Mouse (Mus musculus) kidney, embryonic 16.5 days (tissue): Measurements from ENCODE around the gene Sox8. TPM values are rescaled to one million over a fixed set of nuclear protein-coding genes. Genes with fewer than 3 reads are reported as not detected.

Experiments used
- polyA plus RNA-seq: library from polyadenylated mRNA; unstranded; fragments of >200 nt; fragmentation: Nextera tagmentation; extraction: Ambion mirVana; gene quantifications from 2 replicates; pipeline ENCODE4 v1.2.1, GENCODE M21; 2015

Sox8 gene
- polyA plus RNA-seq, 1 experiment from 2014 or later: 3.3 TPM

Other genes starting within 250 kb of the Sox8 start
- 0.36 and 0.49 TPM in 2 replicates for gene Tpsab1, start 225.1 kb downstream of the Sox8 start, polyA plus RNA-seq
- gene Tpsb2, start 204.4 kb downstream of the Sox8 start, polyA plus RNA-seq: 2.0 and 2.2 TPM in 2 replicates
- gene Tpsg1, start 201.4 kb downstream of the Sox8 start, polyA plus RNA-seq: 0.25 TPM in 1 of 2 replicates, not detected in the other
- gene Cacna1h, start 136.9 kb downstream of the Sox8 start, polyA plus RNA-seq: 3.3 and 3.5 TPM in 2 replicates
- gene Tekt4, start 116.1 kb downstream of the Sox8 start, polyA plus RNA-seq: not detected in 2 replicates
- 0.13 TPM in 1 of 2 replicates, not detected in the other for gene Sstr5, start 73.4 kb downstream of the Sox8 start, polyA plus RNA-seq
- gene Lmf1, start 8.4 kb upstream of the Sox8 start, polyA plus RNA-seq: 32.7 and 35.4 TPM in 2 replicates
- gene Gng13, start 146.5 kb upstream of the Sox8 start, polyA plus RNA-seq: 0.40 and 1.2 TPM in 2 replicates
- 38.1 and 41.2 TPM in 2 replicates for gene Chtf18, start 156.7 kb upstream of the Sox8 start, polyA plus RNA-seq
- 26.2 and 26.8 TPM in 2 replicates for gene Rpusd1, start 157.0 kb upstream of the Sox8 start, polyA plus RNA-seq
- not detected in 2 replicates for gene Mslnl, start 165.4 kb upstream of the Sox8 start, polyA plus RNA-seq
- gene Msln, start 183.7 kb upstream of the Sox8 start, polyA plus RNA-seq: 6.9 and 7.8 TPM in 2 replicates
- gene Narfl, start 203.1 kb upstream of the Sox8 start, polyA plus RNA-seq: 37.9 and 39.2 TPM in 2 replicates
- 79.8 and 83.7 TPM in 2 replicates for gene Haghl, start 215.0 kb upstream of the Sox8 start, polyA plus RNA-seq
- gene Ccdc78, start 215.9 kb upstream of the Sox8 start, polyA plus RNA-seq: 0.16 and 0.46 TPM in 2 replicates
- 105 and 109 TPM in 2 replicates for gene Fam173a, start 222.2 kb upstream of the Sox8 start, polyA plus RNA-seq
- gene AC134908.4, start 225.0 kb upstream of the Sox8 start, polyA plus RNA-seq: 0.40 and 0.57 TPM in 2 replicates
- 56.8 and 57.1 TPM in 2 replicates for gene Metrn, start 226.4 kb upstream of the Sox8 start, polyA plus RNA-seq
- gene Fbxl16, start 238.4 kb upstream of the Sox8 start, polyA plus RNA-seq: 1.4 and 2.0 TPM in 2 replicates